Mouse (Mus musculus) naive thymus-derived CD4-positive, alpha-beta T cell, adult 2 months (primary cell): ENCODE measurements around the gene Ldlr.
"Not testable (repeated sequence)": the region's sequence is repeated elsewhere in the genome, so short reads cannot be mapped to it uniquely, and the experiment has no call there.

Experiments used
- DNase-seq: peaks from one replicate; pipeline ENCODE4 v3.0.0-alpha.2; 2011; ENCODE audit warnings: low read depth

The Ldlr gene

DNA sequence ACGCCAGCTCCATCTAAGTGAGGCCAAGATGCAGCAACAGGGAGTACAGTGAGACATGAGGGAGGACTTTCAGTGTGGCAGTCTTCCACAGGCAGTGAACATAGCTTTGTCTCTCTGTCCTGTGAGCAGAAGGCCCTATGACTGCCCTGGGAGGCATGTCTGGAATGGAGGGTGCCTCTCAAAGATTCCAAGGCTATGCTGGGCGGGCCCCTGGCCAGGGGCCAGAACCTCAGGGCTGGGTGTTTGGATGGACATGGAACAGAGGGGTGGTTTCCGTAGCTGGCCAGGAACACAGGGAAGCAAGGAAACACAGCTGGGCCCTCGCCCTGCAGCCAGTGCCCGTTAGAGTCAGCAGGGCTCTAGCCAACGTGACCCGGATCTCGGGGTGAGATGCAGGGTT is 68.6 kb downstream of the Ldlr start:
- no peak for DNase-seq

DNA sequence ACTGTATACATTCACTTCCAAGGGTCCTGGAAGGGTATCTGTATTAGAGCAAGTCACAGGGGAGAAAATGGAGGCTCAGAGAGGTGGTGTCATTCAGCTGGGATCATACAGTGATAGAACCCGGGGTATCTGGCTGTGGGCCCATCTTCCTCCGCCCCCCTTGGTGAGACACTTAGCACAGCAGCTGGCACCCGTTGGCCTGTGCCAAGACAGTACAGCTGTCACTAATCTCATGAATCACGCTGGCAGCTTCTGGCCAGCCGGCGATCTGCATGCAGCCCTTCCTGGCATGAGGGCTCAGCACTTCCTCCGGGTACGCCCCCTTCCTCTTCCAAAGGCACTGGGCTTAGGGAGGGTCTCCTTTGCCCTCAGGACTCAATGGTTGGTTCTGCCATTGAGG is 69.4 kb downstream of the Ldlr start:
- no peak for DNase-seq

GRCm38 (mm10) chr9:21793507-21793906 is 70.2 kb downstream of the Ldlr start:
- DNase-seq, result not testable (repeated sequence)

GRCm38 (mm10) chr9:21794344-21794834 is 71.1 kb downstream of the Ldlr start:
- DNase-seq, result no peak

DNA sequence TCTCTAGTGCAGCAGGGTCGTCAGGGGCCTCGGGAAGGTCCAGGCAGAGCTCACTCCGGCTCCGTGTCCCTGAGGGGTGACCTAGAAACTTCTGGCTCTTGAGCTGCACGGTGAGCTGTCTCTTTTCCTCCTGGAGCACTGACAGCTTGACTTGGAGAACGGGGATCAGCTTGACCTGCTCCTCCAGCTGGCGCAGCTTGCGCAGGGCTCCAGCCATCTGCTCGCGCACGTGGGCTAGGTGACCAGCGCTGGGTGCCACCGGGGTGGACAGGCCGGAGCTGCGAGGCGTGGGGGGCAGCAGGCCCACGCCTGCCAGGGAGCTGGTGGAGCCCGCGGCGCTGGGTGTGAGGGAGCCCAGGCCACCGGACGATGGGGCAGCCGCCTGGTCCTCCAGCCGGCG is 71.6 kb downstream of the Ldlr start:
- no peak for DNase-seq

DNA sequence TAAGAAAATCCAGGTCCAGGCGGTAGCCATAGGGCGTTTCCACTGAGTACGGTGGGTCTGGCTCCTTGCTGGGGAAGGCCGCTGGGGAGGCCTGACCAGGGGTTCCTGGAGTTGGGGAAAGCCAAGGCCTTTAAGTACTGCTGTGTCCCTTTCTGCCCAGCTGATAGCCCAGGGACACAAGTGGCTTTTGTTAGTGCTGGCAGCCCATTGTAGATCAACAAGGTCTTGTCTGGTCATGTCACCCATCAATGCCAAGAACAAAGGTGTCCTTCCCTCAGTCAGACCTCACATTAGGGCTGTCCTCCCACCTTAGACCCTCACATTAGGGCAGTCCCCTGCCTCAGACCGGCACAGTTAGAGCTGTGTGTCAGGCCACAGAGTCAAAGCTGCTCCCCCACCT is 72.3 kb downstream of the Ldlr start:
- no peak for DNase-seq

GRCm38 (mm10) chr9:21796259-21796658 is 73.0 kb downstream of the Ldlr start:
- no peak for DNase-seq

DNA sequence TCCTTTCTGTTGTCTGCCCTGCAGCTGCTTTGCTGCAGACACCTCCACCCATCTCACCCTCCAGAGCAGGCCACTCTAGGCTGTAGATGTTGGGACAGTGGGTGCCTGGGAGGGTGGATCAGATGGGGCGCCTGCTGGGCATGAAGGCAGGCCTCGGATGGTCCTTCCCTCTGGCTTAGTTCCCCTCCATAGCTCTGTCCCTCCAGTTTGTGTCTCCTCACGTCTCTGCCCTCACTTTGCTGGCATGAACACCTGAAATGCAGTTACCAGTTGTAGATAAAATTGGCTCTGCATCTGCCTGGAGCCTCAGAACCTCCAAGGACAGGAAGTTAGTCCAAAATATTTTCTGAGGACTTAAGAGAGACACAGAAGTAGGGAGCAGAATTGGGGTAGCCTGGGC is 73.6 kb downstream of the Ldlr start:
- DNase-seq, result no peak

GRCm38 (mm10) chr9:21797921-21798344 is 74.7 kb downstream of the Ldlr start:
- no peak for DNase-seq

DNA sequence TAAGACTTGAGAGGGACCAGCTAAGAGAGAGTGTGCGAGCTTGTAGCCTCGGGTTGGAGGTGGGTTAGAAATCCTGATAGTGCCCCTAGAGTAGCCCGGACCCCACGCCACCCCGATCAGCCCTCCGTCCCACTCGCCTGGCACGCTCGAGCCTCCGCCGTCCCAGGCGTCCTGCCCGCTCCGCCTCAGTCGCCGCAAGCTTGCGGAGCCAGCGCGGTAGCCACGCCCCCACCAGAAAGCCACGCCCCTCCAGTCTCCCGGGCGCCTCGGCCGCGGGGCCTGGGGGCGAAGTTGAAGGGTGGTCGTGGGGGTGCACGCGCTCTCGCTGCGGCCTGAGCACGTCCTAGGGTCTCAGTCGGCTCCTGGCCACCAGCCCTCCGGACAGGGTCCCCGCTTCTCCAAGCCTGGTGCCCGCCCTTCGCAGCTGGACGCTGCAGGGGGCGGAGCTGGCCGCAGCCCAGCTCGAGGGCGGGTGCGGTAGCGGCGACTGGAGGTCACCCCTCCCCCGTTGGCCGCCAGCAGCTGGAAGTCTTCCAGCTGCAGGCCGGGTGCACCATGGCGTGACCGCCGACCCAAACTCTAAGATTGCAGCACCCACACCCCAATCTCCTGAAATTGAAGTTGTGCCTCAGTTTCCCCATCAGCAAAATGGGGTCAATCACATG is 75.2 kb downstream of the Ldlr start, which contains the start of gene Kank2:
Kank2 (minus strand) TSS at position 400 of the 665 bp plus-strand sequence.
- peak; percentile 80 for DNase-seq

GRCm38 (mm10) chr9:21799010-21799350 is 75.7 kb downstream of the Ldlr start:
- DNase-seq, result peak; percentile 13
